Mouse (Mus musculus): ENCODE results near the gene Traf3ip1.

The Traf3ip1 gene

DNA sequence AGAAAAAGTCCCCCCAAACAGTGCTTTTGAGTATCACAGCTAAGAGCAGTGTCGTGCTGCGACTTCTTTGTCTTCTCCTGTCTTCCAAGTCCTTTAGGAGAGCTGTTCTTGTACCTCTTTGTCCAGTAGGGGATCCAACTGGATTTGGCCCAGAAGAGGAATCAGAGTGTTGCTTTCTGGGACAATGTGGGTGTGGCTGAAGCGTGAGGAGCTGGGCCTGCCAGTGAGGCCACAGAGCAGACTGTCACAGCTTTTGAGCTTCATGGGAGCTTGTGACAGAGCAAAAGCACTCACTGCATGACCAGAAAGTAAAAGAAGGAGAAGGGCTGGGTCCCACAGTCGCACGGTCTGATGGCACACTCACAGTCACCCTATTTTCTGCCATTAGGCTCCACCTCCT, 38.4 kb downstream of the Traf3ip1 start:
- intact Hi-C loops (cut with DNase I) = no loop called here

- intact Hi-C loops (cut with DNase I) = no loop called here
Measured at GRCm38 (mm10) chr1:91533483-91533882, 39.0 kb downstream of the Traf3ip1 start.

DNA sequence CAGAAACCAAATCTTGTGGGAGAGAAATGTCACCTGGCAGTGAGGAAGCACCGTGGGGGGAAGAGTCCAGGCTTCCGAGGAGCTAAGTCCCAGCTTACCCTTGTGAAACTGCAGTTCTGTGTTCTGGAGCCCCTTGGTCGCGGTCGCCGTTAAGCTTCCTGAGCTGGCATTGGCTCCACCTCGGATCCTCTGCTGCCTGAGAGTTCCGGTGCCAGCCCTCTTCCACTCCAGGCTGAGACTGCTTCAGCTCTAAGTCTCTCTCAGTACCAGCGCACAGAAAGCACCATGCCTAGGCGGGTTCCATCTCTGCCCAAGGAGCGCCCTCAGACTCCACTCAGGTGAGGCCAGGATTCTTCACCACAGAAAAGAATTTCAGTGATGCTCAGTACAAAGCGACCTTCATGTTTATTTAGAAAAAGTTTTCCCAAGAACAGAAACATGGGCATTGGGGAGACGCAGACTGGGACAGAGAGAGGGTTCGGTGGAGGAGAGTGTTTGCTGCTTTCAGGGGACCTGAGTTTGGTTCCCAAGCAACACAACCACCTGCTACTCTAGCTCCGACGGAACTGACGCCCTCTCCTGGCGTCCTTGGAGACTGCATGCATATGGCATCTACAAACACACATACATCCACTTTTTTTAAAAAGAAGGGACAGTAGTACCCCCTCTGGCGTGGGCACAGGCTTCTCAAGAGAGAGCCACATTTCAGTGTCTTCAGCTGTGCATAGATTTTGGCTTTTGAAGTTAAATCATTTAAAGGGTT, 39.7 kb downstream of the Traf3ip1 start:
- intact Hi-C loops (cut with DNase I) = no loop called here

- intact Hi-C loops (cut with DNase I) = no loop called here
Measured at GRCm38 (mm10) chr1:91537786-91538569, 43.5 kb downstream of the Traf3ip1 start.

GRCm38 (mm10) chr1:91538570-91538929, 44.1 kb downstream of the Traf3ip1 start:
- intact Hi-C loops (cut with DNase I) = no loop called here

GRCm38 (mm10) chr1:91539246-91539645, 44.8 kb downstream of the Traf3ip1 start:
- intact Hi-C loops (cut with DNase I) = no loop called here

GRCm38 (mm10) chr1:91539704-91540270, 45.3 kb downstream of the Traf3ip1 start:
- intact Hi-C loops (cut with DNase I) = no loop called here

GRCm38 (mm10) chr1:91540271-91540826, 45.9 kb downstream of the Traf3ip1 start, which contains the start of gene Asb1:
Gene Asb1 (plus strand): TSS chr1:91540544.
- intact Hi-C loops (cut with DNase I) = no loop called here

DNA sequence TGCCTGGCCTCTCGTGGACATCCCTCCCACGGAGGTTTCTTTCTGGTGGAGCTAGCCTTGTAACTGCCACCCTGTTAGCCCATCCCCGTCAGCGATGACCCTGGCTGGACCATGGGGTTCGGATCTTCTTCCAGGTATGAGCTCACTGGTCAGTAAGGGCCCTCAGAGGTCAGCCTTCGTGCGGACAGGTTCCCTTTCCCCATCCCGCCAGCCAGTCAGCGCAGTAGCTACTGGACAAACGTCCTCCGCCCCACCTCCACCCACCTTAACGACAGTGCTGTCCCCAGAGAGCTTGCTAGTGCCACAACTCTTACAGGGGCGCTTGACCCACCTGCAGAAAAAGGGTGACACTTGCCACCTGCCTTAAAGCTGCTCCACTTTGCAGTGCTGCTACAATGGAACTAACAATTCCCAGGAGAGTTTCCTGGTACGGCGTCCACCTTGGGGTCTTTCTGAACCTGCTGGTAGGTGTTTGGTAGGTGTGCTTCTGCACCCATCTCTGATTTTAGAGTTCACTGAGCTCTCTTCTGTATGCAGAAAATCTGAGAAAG, 46.7 kb downstream of the Traf3ip1 start:
- intact Hi-C loops (cut with DNase I) = no loop called here

DNA sequence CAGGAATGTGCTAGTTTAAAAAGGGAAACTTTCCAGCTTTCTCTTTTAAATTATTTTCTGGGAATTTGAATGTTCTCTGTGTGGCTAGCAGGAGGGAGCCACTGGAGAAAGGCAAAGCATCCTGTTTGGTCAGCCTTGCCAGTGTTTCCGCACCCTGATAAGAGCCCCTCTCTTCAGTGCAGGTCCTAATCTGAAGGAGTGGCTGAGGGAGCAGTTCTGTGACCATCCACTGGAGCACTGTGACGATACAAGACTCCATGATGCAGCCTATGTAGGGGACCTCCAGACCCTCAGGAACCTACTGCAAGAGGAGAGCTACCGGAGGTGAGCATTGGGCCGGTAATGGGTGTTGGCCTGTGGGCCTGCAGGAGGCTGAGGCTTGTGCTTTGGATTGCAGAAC, 49.5 kb downstream of the Traf3ip1 start:
- intact Hi-C loops (cut with DNase I) = no loop called here

- intact Hi-C loops (cut with DNase I) = no loop called here
Measured at GRCm38 (mm10) chr1:91545226-91545625, 50.8 kb downstream of the Traf3ip1 start.

- intact Hi-C loops (cut with DNase I) = no loop called here
Measured at GRCm38 (mm10) chr1:91547567-91547966, 53.1 kb downstream of the Traf3ip1 start.

DNA sequence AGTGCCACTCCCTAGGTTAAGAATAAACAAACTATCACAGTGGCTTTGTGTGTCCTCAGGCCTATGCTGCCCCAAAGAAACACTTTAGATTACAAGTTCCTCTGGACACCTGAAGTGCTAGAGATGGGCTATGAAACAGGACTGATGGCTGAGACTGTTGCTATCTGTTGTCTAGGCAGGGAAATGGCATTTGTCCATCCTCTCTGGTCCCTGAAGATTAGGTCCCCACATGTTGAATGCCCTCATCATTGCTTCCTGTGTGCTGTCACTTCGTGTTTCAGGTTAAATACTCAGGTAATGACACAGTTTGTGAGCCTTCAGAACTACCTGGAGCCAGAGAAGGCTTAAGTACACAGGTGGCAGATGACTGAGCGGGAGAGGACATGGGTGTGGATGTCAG, 54.6 kb downstream of the Traf3ip1 start:
- intact Hi-C loops (cut with DNase I) = no loop called here

DNA sequence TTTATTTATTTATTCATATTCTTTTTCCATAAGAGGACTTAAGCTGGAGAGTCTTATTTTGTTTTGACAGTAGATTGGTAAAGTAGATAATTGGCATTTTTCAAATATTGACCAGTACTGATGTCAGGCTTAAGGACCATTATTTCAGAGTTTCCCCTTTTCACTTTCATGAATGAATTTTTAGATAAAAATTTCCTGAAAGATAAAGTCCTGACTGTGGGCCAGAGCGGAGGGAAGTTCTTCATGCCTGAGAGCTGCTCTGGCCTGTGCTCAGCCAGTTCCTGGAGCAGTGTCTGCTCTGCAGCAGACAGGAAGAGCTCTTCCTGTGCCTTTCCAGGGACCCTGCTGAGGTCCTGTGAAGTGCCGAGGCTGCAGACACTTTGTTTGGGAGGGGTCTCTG, 62.7 kb downstream of the Traf3ip1 start:
- intact Hi-C loops (cut with DNase I) = no loop called here

DNA sequence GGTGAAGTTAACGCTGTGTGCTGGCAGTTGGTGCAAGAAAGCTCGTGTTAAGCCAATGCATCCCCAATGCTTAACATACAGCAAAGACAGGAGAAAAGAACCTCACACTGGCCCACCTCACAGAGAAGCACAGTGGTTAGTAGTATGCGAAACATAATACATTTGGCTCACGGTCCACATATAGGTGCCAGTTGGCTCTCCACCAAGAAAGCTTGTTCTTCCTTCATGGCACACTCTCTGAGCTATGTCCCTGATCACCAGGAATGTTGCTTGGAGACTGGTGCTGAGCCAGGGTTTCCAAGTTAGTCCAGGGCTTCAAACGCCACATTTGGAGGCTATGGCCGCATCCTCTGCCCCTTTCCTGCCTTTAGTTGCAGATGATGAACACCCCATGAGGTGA, 66.8 kb downstream of the Traf3ip1 start:
- intact Hi-C loops (cut with DNase I) = loop anchor here (5.0 kb wide), 1 partner anchor 39 kb away; no protein-coding TSS in a partner anchor

- intact Hi-C loops (cut with DNase I) = loop anchor here (5.0 kb wide), 1 partner anchor 41 kb away; no protein-coding TSS in a partner anchor
Measured at GRCm38 (mm10) chr1:91562977-91563590, 68.6 kb downstream of the Traf3ip1 start.

DNA sequence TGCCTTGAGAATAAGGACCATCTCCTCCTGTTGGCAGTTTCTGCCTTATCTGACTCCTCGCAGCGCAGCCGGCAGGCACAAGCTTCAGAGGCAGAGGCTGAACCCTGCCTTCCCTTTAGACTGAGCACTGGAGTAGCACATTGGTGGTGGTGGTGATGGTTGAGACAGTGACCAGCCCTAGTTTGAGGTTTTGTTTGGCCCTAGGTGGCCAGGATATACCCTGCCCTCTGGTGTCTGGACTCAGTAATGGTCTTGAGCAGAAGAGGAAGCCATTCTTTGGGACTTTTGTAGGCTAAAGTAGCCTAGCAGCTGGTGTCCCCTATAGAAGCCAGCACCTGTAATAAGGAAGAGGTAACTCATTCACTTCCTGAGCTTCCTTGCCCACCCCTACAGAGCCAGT, 69.6 kb downstream of the Traf3ip1 start:
- intact Hi-C loops (cut with DNase I) = loop anchor here (5.0 kb wide), 1 partner anchor 42 kb away; no protein-coding TSS in a partner anchor

GRCm38 (mm10) chr1:91564598-91564997, 70.2 kb downstream of the Traf3ip1 start:
- intact Hi-C loops (cut with DNase I) = loop anchor here (5.0 kb wide), 1 partner anchor 42 kb away; no protein-coding TSS in a partner anchor

DNA sequence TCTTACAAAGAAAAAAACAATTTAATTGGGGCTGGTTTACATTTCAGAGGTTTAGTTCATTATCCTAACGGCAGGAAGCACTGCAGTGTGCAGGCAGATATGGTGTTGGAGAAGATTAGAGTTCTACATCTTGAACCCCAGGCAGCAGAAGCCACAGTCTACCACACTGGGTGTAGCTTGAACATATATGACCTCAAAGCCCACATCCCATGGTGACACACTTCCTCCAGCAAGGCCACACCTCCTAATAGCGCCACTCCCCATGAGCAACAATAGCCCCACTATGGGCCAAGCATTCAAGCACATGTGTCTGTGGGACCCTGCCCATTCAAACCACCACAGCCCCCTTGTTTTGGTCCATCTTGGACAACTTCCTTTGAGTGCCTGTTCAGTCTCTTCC, 72.8 kb downstream of the Traf3ip1 start:
- intact Hi-C loops (cut with DNase I) = no loop called here

- intact Hi-C loops (cut with DNase I) = loop anchor here (10.0 kb wide), 1 partner anchor 302 kb away; no protein-coding TSS in a partner anchor
Measured at GRCm38 (mm10) chr1:91572458-91572857, 78.0 kb downstream of the Traf3ip1 start.

DNA sequence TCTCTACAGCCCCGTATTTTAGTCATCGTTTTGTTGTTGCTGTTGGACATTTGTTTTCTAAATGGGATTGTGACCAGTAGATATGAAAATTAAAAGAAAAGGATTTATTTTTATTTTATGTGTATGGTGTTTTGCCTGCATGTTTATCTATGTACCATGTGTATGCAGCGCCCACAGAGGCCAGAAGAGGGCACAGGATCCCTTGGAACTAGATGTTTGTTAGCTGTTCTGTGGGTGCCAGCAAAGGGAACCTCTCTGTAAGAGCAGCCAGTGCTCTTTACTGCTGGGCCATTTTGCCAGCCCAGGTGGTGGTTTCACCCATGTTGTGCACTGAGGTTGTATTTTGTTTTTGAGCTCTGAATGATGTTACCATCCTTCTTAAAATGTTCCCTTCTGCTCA, 79.8 kb downstream of the Traf3ip1 start:
- intact Hi-C loops (cut with DNase I) = loop anchor here (2.0 to 10.0 kb wide), 2 partner anchors 181 to 301 kb away; no protein-coding TSS in a partner anchor

All from adrenal gland (tissue).